Mouse (Mus musculus) hindbrain, embryonic 12.5 days (tissue): Measurements from ENCODE around the gene Zfp84. TPM values are rescaled to one million over a fixed set of nuclear protein-coding genes. Genes with fewer than 3 reads are reported as not detected.
A peak's percentile ranks its signal among the peaks of the same experiment; 100 is the strongest.

Experiments
- ATAC-seq: fragments of 200-750 bp; cut with Nextera tagmentation; 2 replicates; pipeline ENCODE4 v1.8.0; 2017; ENCODE audit warnings: moderate TSS enrichment; ENCODE audit not compliant: low FRiP score
- H3K27ac ChIP-seq: fragments of 300-500 bp; sonication (generic); 2 replicates; pipeline ENCODE4 v1.5.1; 2016; ENCODE audit warnings: mild to moderate bottlenecking
- H3K27me3 ChIP-seq: fragments of 300-500 bp; sonication (generic); 2 replicates; pipeline ENCODE4 v1.6.1; 2016; ENCODE audit warnings: mild to moderate bottlenecking
- H3K36me3 ChIP-seq: fragments of 300-500 bp; sonication (generic); 2 replicates; pipeline ENCODE4 v1.6.1; 2016; ENCODE audit warnings: mild to moderate bottlenecking
- H3K4me1 ChIP-seq: fragments of 300-500 bp; sonication (generic); 2 replicates; pipeline ENCODE4 v1.6.1; 2016
- H3K4me2 ChIP-seq: fragments of 300-500 bp; sonication (generic); replicated peaks from 2 replicates; pipeline ENCODE4 v1.6.1; 2016; ENCODE audit warnings: mild to moderate bottlenecking
- H3K4me3 ChIP-seq: fragments of 300-500 bp; sonication (generic); 2 replicates; pipeline ENCODE4 v1.5.1; 2016; ENCODE audit warnings: mild to moderate bottlenecking
- H3K9ac ChIP-seq: fragments of 300-500 bp; sonication (generic); 2 replicates; pipeline ENCODE4 v1.6.1; 2016; ENCODE audit warnings: mild to moderate bottlenecking, moderate library complexity
- H3K9me3 ChIP-seq: fragments of 300-500 bp; sonication (generic); replicated peaks from 2 replicates; pipeline ENCODE4 v1.6.1; 2016; ENCODE audit warnings: mild to moderate bottlenecking
- WGBS: fragments of 180-500 bp; shearing (Covaris S2); methylation state at CpG from one replicate; pipeline ENCODE4 v1.1.7; 2016; 5-methylcytosine and 5-hydroxymethylcytosine counted together
- microRNA counts: library from miRNA; unstranded; fragments of <30 nt; microRNA quantifications from one replicate; lab custom pipeline; 2017
- microRNA-seq: library from miRNA; unstranded; fragments of <30 nt; microRNA quantifications from one replicate; pipeline ENCODE4, GENCODE M21; 2017
- polyA plus RNA-seq: library from polyadenylated mRNA; unstranded; fragments of >200 nt; fragmentation: Nextera tagmentation; extraction: Ambion mirVana; gene quantifications from 2 replicates; pipeline ENCODE4 v1.2.1, GENCODE M21; 2016

The Zfp84 gene
- polyA plus RNA-seq, 1 experiment from 2014 or later = 17.9 TPM

- no peaks in the 10 kb centered on the region for H3K4me1 ChIP-seq
- no peak for ATAC-seq
- H3K27ac ChIP-seq = no peak overlapping the region
- H3K4me2 ChIP-seq = no peak overlapping the region
- no peak overlapping the region for H3K4me3 ChIP-seq
- no peaks in the 10 kb centered on the region for H3K27me3 ChIP-seq
- WGBS = 93% methylated on average over 12 of the region's 12 CpGs
- no peak overlapping the region for H3K9ac ChIP-seq
- H3K9me3 ChIP-seq = no peaks in the 10 kb centered on the region
- peaks cover 76% of the 10 kb centered on the region for H3K36me3 ChIP-seq
Observed at GRCm38 (mm10) chr7:29828001-29828400, 59.6 kb downstream of the Zfp84 start.

MicroRNA genes within 50 kb of the gene (microRNA counts, 519-probe panel; counts per million panel counts)
- 470 counts per million, percentile 58 among the panel's probes with 10 or more counts for microRNA mmu-miR-1964 (lab: Ali Mortazavi, UCI)

Small RNAs within 50 kb of the gene (microRNA-seq; reads per million reads assigned to microRNA genes)
- 2.7 reads per million, percentile 2 among the genes with 10 or more reads in this experiment for gene Mir1964

Other genes starting within 250 kb of the Zfp84 start
- gene Sipa1l3, start 249.9 kb upstream of the Zfp84 start, polyA plus RNA-seq = 15.9 and 18.3 TPM in 2 replicates
- gene Catsperg2, start 41.5 kb upstream of the Zfp84 start, polyA plus RNA-seq = 0.09 and 0.23 TPM in 2 replicates
- gene Zfp30, start 15.4 kb downstream of the Zfp84 start, polyA plus RNA-seq = 10.3 and 10.9 TPM in 2 replicates
- gene Zfp790, start 47.6 kb downstream of the Zfp84 start, polyA plus RNA-seq = 26.3 and 27.2 TPM in 2 replicates
- gene Zfp940, start 85.1 kb downstream of the Zfp84 start, polyA plus RNA-seq = 11.4 and 11.8 TPM in 2 replicates
- 12.7 and 14.6 TPM in 2 replicates for gene Zfp420, start 91.4 kb downstream of the Zfp84 start, polyA plus RNA-seq
- 14.9 and 15.3 TPM in 2 replicates for gene Zfp27, start 138.0 kb downstream of the Zfp84 start, polyA plus RNA-seq
- 7.0 and 8.5 TPM in 2 replicates for gene Zfp383, start 139.7 kb downstream of the Zfp84 start, polyA plus RNA-seq
- 16.4 and 17.2 TPM in 2 replicates for gene Zfp74, start 185.5 kb downstream of the Zfp84 start, polyA plus RNA-seq
- 13.2 and 14.9 TPM in 2 replicates for gene Zfp568, start 215.4 kb downstream of the Zfp84 start, polyA plus RNA-seq